Mouse (Mus musculus) heart, postnatal 14 days (tissue): ENCODE data around the gene Pop5. TPM values are rescaled to one million over a fixed set of nuclear protein-coding genes. Genes with fewer than 3 reads are reported as not detected.

ENCODE experiments used
- DNase-seq, 2 experiments: peaks; one replicate each; pipeline ENCODE4 v3.0.0; 2021 to 2022
- intact Hi-C: fragments of 180-260 bp; cut with DNase I; formaldehyde crosslinking; loops from one replicate; pipeline ENCODE4 v1.15.1; 2025
- long read RNA-seq, 2 experiments: library from polyadenylated mRNA; stranded (forward); transcript quantifications; one replicate each; pipeline ENCODE4 v2.0.0; 2021
- total RNA-seq, 2 experiments: library from RNA; stranded (reverse); gene quantifications; 2 replicates each; pipeline ENCODE4 v1.2.3; 2021

Gene Pop5
- 10 to 100 TPM; 27.6 to 29.8 TPM for total RNA-seq
- long read RNA-seq, experiment 1, partial matches to known transcripts = 23 of 27 reads
- long read RNA-seq, experiment 1, other reads (novel, unspliced or antisense) = 2 of 27 reads
- long read RNA-seq, experiment 2, partial matches to known transcripts = 17 of 19 reads
- long read RNA-seq, experiment 2, other reads (novel, unspliced or antisense) = 2 of 19 reads

GRCm38 (mm10) chr5:115235786-115236263, at the start of gene Pop5:
Gene Pop5 (plus strand): TSS chr5:115235836.
- intact Hi-C loops = loop anchor here (1.0 to 2.0 kb wide), 4 partner anchors 49 to 257 kb away; no protein-coding TSS in a partner anchor
- peak; percentile 94 to 95 for DNase-seq

- DNase-seq = peak; percentile 20 to 50
- intact Hi-C loops = loop anchor here (1.0 to 5.0 kb wide), 2 partner anchors 49 to 209 kb away; partner anchors contain the start of gene Pop5
These were observed 49.1 kb upstream of the Pop5 start for GRCm38 (mm10) chr5:115186371-115187073.

- intact Hi-C loops = loop anchor here (1.0 to 5.0 kb wide), 2 partner anchors 48 to 210 kb away; partner anchors contain the start of gene Pop5
- DNase-seq = peak; percentile 95 to 96
These were observed 48.2 kb upstream of the Pop5 start for GRCm38 (mm10) chr5:115187188-115188131.

GRCm38 (mm10) chr5:115188824-115189223, 46.8 kb upstream of the Pop5 start:
- intact Hi-C loops = loop anchor here (5.0 kb wide), 1 partner anchor 212 kb away; no protein-coding TSS in a partner anchor
- DNase-seq = peak; percentile 50 to 54

GRCm38 (mm10) chr5:115190081-115190480, 45.6 kb upstream of the Pop5 start:
- no peak for DNase-seq
- intact Hi-C loops = no loop called here

GRCm38 (mm10) chr5:115191880-115192827, 43.5 kb upstream of the Pop5 start:
- intact Hi-C loops = no loop called here
- no peak for DNase-seq

GRCm38 (mm10) chr5:115192828-115193195, 42.8 kb upstream of the Pop5 start:
- intact Hi-C loops = no loop called here
- no peak for DNase-seq

- peak; percentile 72 to 78 for DNase-seq
- intact Hi-C loops = no loop called here
These were observed 42.4 kb upstream of the Pop5 start for GRCm38 (mm10) chr5:115193226-115193625.

- intact Hi-C loops = no loop called here
- peak; percentile 55 to 60 for DNase-seq
These were observed 41.7 kb upstream of the Pop5 start, which contains the start of gene Cabp1 for GRCm38 (mm10) chr5:115193669-115194625. Gene Cabp1 (minus strand): TSS chr5:115194381.

GRCm38 (mm10) chr5:115194626-115195221, 40.9 kb upstream of the Pop5 start:
- intact Hi-C loops = no loop called here
- no peak for DNase-seq

GRCm38 (mm10) chr5:115203735-115204561, 31.7 kb upstream of the Pop5 start:
- peak; percentile 30 to 38 for DNase-seq
- intact Hi-C loops = no loop called here

- DNase-seq = peak; percentile 48 to 56
- intact Hi-C loops = no loop called here
These were observed 30.9 kb upstream of the Pop5 start for GRCm38 (mm10) chr5:115204562-115205311.

- no peak for DNase-seq
- intact Hi-C loops = no loop called here
These were observed 28.4 kb upstream of the Pop5 start for GRCm38 (mm10) chr5:115207244-115207643.

- no peak for DNase-seq
- intact Hi-C loops = no loop called here
These were observed 27.7 kb upstream of the Pop5 start for GRCm38 (mm10) chr5:115207892-115208291.

- intact Hi-C loops = no loop called here
- no peak for DNase-seq
These were observed 27.0 kb upstream of the Pop5 start for GRCm38 (mm10) chr5:115208601-115209000.

- peak in 1 of 2 experiments; percentile 40 for DNase-seq
- intact Hi-C loops = no loop called here
These were observed 25.3 kb upstream of the Pop5 start for GRCm38 (mm10) chr5:115210380-115210779.
